Mouse (Mus musculus): ENCODE data around the gene Serpina11. TPM values are rescaled to one million over a fixed set of nuclear protein-coding genes. Genes with fewer than 3 reads are reported as not detected.

The Serpina11 gene
- polyA plus RNA-seq, 1 experiment from 2014 or later = not detected

DNA sequence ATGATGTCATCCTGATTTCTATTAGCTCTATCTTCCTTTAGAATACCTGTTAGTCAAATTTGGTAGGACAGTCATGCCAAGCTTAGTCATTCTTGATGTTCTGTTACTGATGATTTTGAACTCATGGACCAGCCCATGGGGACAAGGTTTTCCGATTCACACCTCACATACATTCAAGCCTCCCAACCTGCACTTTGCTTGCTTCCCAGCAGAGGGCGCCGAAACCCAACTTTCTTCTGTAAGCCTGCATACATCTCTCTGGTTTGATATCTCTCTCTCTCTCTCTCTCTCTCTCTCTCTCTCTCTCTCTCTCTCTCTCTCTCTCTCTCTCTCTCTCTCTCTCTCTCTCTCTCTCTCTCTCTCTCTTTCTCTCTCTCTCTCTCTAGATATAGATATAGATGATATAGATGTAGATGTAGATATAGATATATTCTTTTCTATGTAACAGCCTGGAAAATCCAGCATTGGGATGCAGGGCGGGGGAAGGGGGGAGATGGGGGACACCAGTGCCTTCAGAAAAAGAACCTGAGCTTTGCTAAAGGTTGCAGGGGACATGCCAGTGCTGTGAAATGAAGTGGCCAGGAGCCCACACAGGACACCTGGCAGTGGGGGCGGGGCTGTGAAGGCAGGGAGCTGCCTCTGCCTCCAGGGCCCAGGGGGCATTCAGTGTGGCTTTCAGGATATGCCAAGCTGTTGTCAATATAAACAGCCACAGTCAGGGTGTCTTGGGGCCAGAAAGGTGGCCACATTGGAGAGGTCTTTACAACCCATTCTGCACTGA lies 5.7 kb upstream of the Serpina11 start:
- no peak overlapping the region for H3K9ac ChIP-seq
- 39% methylated on average over 5 of the region's 5 CpGs for WGBS
- no peak overlapping the region for H3K27ac ChIP-seq
- ATAC-seq (ENCODE audit: low FRiP score) = no peak
- H3K4me2 ChIP-seq (replicated peaks) = no peak overlapping the region
- peaks cover 5% of the 10 kb centered on the region; the same call in 1 of the 2 replicates for H3K27me3 ChIP-seq
- H3K9me3 ChIP-seq (replicated peaks) = no peaks in the 10 kb centered on the region
- H3K36me3 ChIP-seq = no peaks in the 10 kb centered on the region
- no peak overlapping the region for H3K4me3 ChIP-seq
- H3K4me1 ChIP-seq = no peaks in the 10 kb centered on the region; the same call in 1 of the 2 replicates

- H3K27me3 ChIP-seq = peaks cover 5% of the 10 kb centered on the region; the same call in 1 of the 2 replicates
- no peak overlapping the region for H3K27ac ChIP-seq
- H3K36me3 ChIP-seq = no peaks in the 10 kb centered on the region
- WGBS = 80% methylated on average over 7 of the region's 7 CpGs
- no peaks in the 10 kb centered on the region for H3K9me3 ChIP-seq (replicated peaks)
- H3K4me2 ChIP-seq (replicated peaks) = no peak overlapping the region
- ATAC-seq (ENCODE audit: low FRiP score) = no peak
- H3K9ac ChIP-seq = no peak overlapping the region
- H3K4me3 ChIP-seq = no peak overlapping the region
- no peaks in the 10 kb centered on the region for H3K4me1 ChIP-seq
Observed at GRCm38 (mm10) chr12:103992945-103993344, 3.2 kb upstream of the Serpina11 start.

GRCm38 (mm10) chr12:103989514-103989767 lies 316 bp downstream of the Serpina11 start:
- ATAC-seq (ENCODE audit: low FRiP score) = no peak
- Histone ChIP-seq H3K9me3 (replicated peaks) (no peaks in the 10 kb centered on the region), H3K4me1 (no peaks in the 10 kb centered on the region), H3K4me3 (no peak overlapping the region), H3K27me3 (peaks cover 5% of the 10 kb centered on the region; the same call in 1 of the 2 replicates), H3K36me3 (no peaks in the 10 kb centered on the region), H3K27ac (no peak overlapping the region), H3K9ac (no peak overlapping the region), H3K4me2 (replicated peaks) (no peak overlapping the region)
- 66% methylated on average over 2 of the region's 2 CpGs for WGBS

DNA sequence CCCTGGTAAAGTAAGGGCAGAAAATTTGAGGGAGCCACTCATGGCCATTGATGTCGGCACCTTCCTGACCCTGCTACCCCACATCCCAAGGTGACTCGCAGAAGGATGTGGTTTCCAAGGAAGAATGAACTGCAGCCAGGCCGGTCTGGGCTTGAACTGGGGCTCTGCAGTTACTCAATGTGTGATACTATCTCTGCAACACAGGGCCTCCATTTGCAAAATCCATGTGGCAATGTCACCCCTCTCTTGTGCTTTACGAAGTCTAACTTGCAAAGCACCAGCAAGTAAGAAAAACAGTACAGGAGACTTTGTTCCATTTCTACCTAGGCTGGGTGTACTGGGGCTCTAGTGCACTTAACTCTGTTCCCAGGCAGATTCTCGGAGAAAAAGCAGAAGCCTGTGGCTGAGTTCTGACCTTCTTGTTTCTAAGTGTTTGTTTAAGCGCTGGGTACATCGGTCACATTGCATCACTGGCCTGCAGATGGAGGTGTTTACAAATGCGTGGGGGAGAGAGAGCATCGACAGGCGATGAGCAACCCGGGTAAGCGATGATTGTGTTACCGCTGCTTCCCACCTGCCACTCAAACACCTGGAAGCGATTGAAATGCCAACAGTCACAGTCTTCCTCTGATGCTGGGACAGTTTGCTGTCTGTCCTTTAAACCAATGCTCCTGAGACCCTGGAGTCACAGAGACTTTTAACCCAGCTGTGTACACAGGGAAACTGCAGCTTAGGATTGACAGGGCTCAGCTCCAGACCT lies 823 bp downstream of the Serpina11 start:
- Histone ChIP-seq H3K9me3 (replicated peaks) (no peaks in the 10 kb centered on the region), H3K4me1 (no peaks in the 10 kb centered on the region), H3K4me3 (no peak overlapping the region), H3K27ac (no peak overlapping the region), H3K9ac (no peak overlapping the region), H3K36me3 (no peaks in the 10 kb centered on the region), H3K27me3 (no peaks in the 10 kb centered on the region; the same call in 1 of the 2 replicates), H3K4me2 (replicated peaks) (no peak overlapping the region)
- no peak for ATAC-seq (ENCODE audit: low FRiP score)
- 67% methylated on average over 14 of the region's 14 CpGs for WGBS

DNA sequence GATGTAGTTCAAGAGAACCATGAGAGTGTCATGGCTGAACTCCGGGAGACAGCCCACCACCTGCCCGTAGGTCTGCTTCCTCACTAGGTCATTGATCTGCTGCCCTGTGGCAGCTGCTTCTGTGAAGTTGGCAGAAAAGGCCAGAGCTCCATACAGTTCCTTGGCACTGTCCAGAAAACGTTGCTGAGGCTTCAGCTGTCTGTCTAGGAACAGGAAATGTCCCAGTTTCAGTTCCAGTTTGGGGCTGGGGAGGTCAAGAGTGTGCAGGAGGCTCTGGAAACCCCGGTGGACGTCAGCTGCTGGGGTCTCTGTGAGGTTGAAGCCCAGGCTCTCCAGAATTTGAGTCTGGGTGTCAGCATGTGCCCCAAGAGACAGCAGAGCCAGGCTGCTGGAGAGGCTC lies 3.9 kb downstream of the Serpina11 start:
- no peak overlapping the region for H3K4me2 ChIP-seq (replicated peaks)
- H3K27me3 ChIP-seq = no peaks in the 10 kb centered on the region
- H3K9ac ChIP-seq = no peak overlapping the region
- H3K4me3 ChIP-seq = no peak overlapping the region
- no peaks in the 10 kb centered on the region for H3K9me3 ChIP-seq (replicated peaks)
- H3K36me3 ChIP-seq = no peaks in the 10 kb centered on the region
- no peak for ATAC-seq (ENCODE audit: low FRiP score)
- no peak overlapping the region for H3K27ac ChIP-seq
- no peaks in the 10 kb centered on the region for H3K4me1 ChIP-seq
- 73% methylated on average over 5 of the region's 5 CpGs for WGBS

GRCm38 (mm10) chr12:103984935-103985334 lies 4.8 kb downstream of the Serpina11 start:
- no peak for ATAC-seq (ENCODE audit: low FRiP score)
- Histone ChIP-seq H3K9me3 (replicated peaks) (no peaks in the 10 kb centered on the region), H3K27me3 (no peaks in the 10 kb centered on the region), H3K36me3 (no peaks in the 10 kb centered on the region), H3K4me1 (no peaks in the 10 kb centered on the region), H3K4me2 (replicated peaks) (no peak overlapping the region), H3K27ac (no peak overlapping the region), H3K9ac (no peak overlapping the region), H3K4me3 (no peak overlapping the region)
- 71% methylated on average over 4 of the region's 4 CpGs for WGBS

GRCm38 (mm10) chr12:103981646-103982360 lies 8.0 kb downstream of the Serpina11 start:
- 81% methylated on average over 7 of the region's 7 CpGs for WGBS
- no peaks in the 10 kb centered on the region for H3K9me3 ChIP-seq (replicated peaks)
- H3K36me3 ChIP-seq = no peaks in the 10 kb centered on the region

GRCm38 (mm10) chr12:103978294-103978693 lies 11.5 kb downstream of the Serpina11 start:
- H3K9me3 ChIP-seq (replicated peaks) = no peaks in the 10 kb centered on the region
- H3K4me3 ChIP-seq = no peak overlapping the region
- H3K27me3 ChIP-seq = no peaks in the 10 kb centered on the region
- H3K4me1 ChIP-seq = no peaks in the 10 kb centered on the region
- 86% methylated on average over 10 of the region's 10 CpGs for WGBS
- no peaks in the 10 kb centered on the region for H3K36me3 ChIP-seq
- no peak overlapping the region for H3K27ac ChIP-seq
- H3K4me2 ChIP-seq (replicated peaks) = no peak overlapping the region
- no peak overlapping the region for H3K9ac ChIP-seq
- ATAC-seq (ENCODE audit: low FRiP score) = no peak

More at GRCm38 (mm10) chr12:103981646-103982360, 8.0 kb downstream of the Serpina11 start:
- no peak for ATAC-seq (ENCODE audit: low FRiP score)
- Histone ChIP-seq H3K4me1 (no peaks in the 10 kb centered on the region), H3K9ac (no peak overlapping the region), H3K27me3 (no peaks in the 10 kb centered on the region), H3K4me2 (replicated peaks) (no peak overlapping the region), H3K4me3 (no peak overlapping the region), H3K27ac (no peak overlapping the region)

GRCm38 (mm10) chr12:103977846-103978245 lies 11.9 kb downstream of the Serpina11 start:
- WGBS = 41% methylated on average over 5 of the region's 5 CpGs
- Histone ChIP-seq H3K4me2 (replicated peaks) (no peak overlapping the region), H3K27ac (no peak overlapping the region), H3K9me3 (replicated peaks) (no peaks in the 10 kb centered on the region), H3K4me1 (no peaks in the 10 kb centered on the region), H3K9ac (no peak overlapping the region), H3K4me3 (no peak overlapping the region), H3K36me3 (no peaks in the 10 kb centered on the region), H3K27me3 (no peaks in the 10 kb centered on the region)
- no peak for ATAC-seq (ENCODE audit: low FRiP score)

- 64% methylated on average over 3 of the region's 3 CpGs for WGBS
- Histone ChIP-seq H3K27ac (no peak overlapping the region), H3K36me3 (no peaks in the 10 kb centered on the region), H3K9ac (no peak overlapping the region), H3K27me3 (no peaks in the 10 kb centered on the region), H3K9me3 (replicated peaks) (no peaks in the 10 kb centered on the region), H3K4me1 (no peaks in the 10 kb centered on the region), H3K4me2 (replicated peaks) (no peak overlapping the region), H3K4me3 (no peak overlapping the region)
- no peak for ATAC-seq (ENCODE audit: low FRiP score)
Observed at GRCm38 (mm10) chr12:103977060-103977459, 12.7 kb downstream of the Serpina11 start.

GRCm38 (mm10) chr12:103971080-103971479 lies 18.7 kb downstream of the Serpina11 start:
- Histone ChIP-seq H3K27me3 (no peaks in the 10 kb centered on the region), H3K36me3 (no peaks in the 10 kb centered on the region), H3K9me3 (replicated peaks) (peaks cover 12% of the 10 kb centered on the region; the same call in 1 of the 2 replicates), H3K4me3 (no peak overlapping the region), H3K9ac (no peak overlapping the region), H3K4me2 (replicated peaks) (no peak overlapping the region), H3K4me1 (no peaks in the 10 kb centered on the region), H3K27ac (no peak overlapping the region)
- WGBS = 91% methylated on average over 4 of the region's 4 CpGs
- ATAC-seq (ENCODE audit: low FRiP score) = no peak

DNA sequence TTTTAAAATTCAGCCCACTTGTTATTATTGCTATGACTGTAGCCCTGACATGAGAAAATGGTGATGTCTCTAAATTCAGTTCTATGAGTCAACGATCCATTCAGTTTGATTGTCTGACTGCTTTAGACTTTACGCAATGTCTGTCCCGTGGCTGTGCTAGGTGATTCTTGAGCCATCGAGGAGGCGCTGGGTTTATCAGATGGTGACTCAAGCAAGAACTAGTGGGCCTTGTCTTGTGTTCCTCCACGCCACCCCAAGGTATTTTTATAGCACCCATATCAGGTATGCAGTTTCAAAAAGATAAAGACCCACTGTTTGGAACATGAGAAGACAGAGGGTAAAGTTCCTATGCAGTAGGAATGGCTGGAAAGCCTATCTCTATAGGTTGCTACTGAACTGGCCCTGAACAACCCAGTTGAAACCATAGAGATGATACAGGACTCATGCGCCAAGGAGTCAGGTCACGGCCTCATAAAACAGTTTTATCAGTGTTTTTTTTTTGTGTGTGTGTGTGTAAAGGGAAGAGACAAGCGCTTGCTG lies 20.1 kb downstream of the Serpina11 start:
- WGBS = 89% methylated on average over 9 of the region's 9 CpGs
- H3K27me3 ChIP-seq = no peaks in the 10 kb centered on the region
- no peak overlapping the region for H3K9ac ChIP-seq
- no peak overlapping the region for H3K4me2 ChIP-seq (replicated peaks)
- ATAC-seq (ENCODE audit: low FRiP score) = no peak
- H3K9me3 ChIP-seq (replicated peaks) = peaks cover 12% of the 10 kb centered on the region; the same call in 1 of the 2 replicates
- H3K4me3 ChIP-seq = no peak overlapping the region
- H3K4me1 ChIP-seq = no peaks in the 10 kb centered on the region
- no peak overlapping the region for H3K27ac ChIP-seq
- no peaks in the 10 kb centered on the region for H3K36me3 ChIP-seq
